Mouse (Mus musculus): Measurements from ENCODE around the gene Sel1l. TPM values are rescaled to one million over a fixed set of nuclear protein-coding genes. Genes with fewer than 3 reads are reported as not detected.
"Not testable (repeated sequence)": the region's sequence is repeated elsewhere in the genome, so short reads cannot be mapped to it uniquely, and the experiment has no call there.

Sel1l gene
- polyA plus RNA-seq, 2 experiments, result 12.8 to 28.3 TPM

GRCm38 (mm10) chr12:91796774-91797173, 52.2 kb downstream of the Sel1l start:
- no peak overlapping the region for H3K9ac ChIP-seq (replicated peaks)
- TF ChIP-seq EP300 (IDR thresholded peaks at IDR 0.05; ENCODE audit: low read depth), result no peak
- no peaks in the 10 kb centered on the region for H3K36me3 ChIP-seq (replicated peaks; ENCODE audit: control insufficient read depth, insufficient read depth, low read depth)
- H3K4me1 ChIP-seq (replicated peaks; ENCODE audit: control insufficient read depth in 2 of 2, insufficient read depth in 2 of 2, low read length in 1 of 2), result peaks cover 0 to 5% of the 10 kb centered on the region in 2 experiments; a peak in 1 of 4 replicates
- H3K27me3 ChIP-seq (ENCODE audit: control insufficient read depth, insufficient read depth, low read length), result no peaks in the 10 kb centered on the region
- ATAC-seq (ENCODE audit: insufficient read depth), result no peak
- H3K4me2 ChIP-seq (ENCODE audit: low read depth), result no peak overlapping the region
- WGBS (ENCODE audit: insufficient replicate concordance), result 46% methylated on average over 4 of the region's 4 CpGs
- no peak for DNase-seq (ENCODE audit: low read depth in 3 of 3, low spot score in 3 of 3)
- no peak overlapping the region for H3K27ac ChIP-seq
- H3K9me3 ChIP-seq (ENCODE audit: control insufficient read depth, low read length), result no peaks in the 10 kb centered on the region
- H3K4me3 ChIP-seq (ENCODE audit: insufficient read depth in 1 of 2, low read depth in 2 of 2, low read length in 2 of 2), result no peak overlapping the region

DNA sequence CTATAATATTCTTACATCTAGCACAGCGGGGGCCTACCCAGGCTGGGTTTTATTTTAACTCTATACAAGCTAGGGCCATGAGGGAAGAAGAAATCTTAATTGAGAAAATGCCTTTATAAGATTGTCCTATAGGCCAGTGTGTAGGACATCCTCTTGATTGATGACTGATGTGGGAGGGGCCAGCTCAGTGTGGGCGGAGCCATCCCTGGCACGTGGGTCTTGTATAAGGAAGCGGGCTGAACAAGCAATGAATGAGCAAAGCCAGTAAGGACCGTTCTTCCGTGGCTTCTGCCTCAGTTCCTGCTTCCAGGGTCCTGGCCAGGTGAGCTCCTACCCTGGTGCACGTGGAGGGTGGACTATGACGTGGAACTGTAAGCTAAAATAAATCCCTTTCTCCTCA, 55.7 kb downstream of the Sel1l start:
- Histone ChIP-seq H3K4me3 (ENCODE audit: insufficient read depth in 1 of 2, low read depth in 2 of 2, low read length in 2 of 2) (no peak overlapping the region), H3K36me3 (replicated peaks; ENCODE audit: control insufficient read depth, insufficient read depth, low read depth) (no peaks in the 10 kb centered on the region), H3K9ac (replicated peaks) (no peak overlapping the region), H3K4me1 (replicated peaks; ENCODE audit: control insufficient read depth in 2 of 2, insufficient read depth in 2 of 2, low read length in 1 of 2) (no peaks in the 10 kb centered on the region), H3K9me3 (ENCODE audit: control insufficient read depth, low read length) (no peaks in the 10 kb centered on the region), H3K4me2 (ENCODE audit: low read depth) (no peak overlapping the region), H3K27ac (no peak overlapping the region), H3K27me3 (ENCODE audit: control insufficient read depth, insufficient read depth, low read length) (no peaks in the 10 kb centered on the region)
- ATAC-seq (ENCODE audit: insufficient read depth), result no peak
- WGBS (ENCODE audit: insufficient replicate concordance), result 57% methylated on average over 8 of the region's 8 CpGs
- TF ChIP-seq CTCF (IDR thresholded peaks at IDR 0.05; ENCODE audit: low read depth), result no peak
- no peak for TF ChIP-seq EP300 (IDR thresholded peaks at IDR 0.05; ENCODE audit: low read depth)
- no peak for DNase-seq (ENCODE audit: low read depth in 3 of 3, low spot score in 3 of 3)

DNA sequence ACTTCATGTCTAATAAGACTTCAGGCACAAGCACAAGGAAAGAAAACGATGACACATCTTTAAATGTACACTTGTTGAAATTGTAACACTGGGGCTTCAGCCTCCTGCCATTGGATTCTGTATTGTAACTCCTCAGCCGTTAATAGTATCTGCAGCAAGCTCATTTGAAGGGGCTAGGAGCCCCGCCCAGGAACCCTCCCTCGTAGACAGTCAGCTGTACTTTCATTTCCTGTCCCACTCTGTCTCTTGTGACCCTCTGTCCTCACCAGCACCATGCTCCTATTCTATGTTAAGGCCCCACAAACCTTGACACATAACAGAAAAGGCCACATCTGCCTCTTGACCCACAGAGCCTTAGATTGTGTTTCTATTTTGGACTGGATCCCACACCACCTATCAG, 57.1 kb downstream of the Sel1l start:
- ATAC-seq (ENCODE audit: insufficient read depth) (no peak), DNase-seq (ENCODE audit: low read depth in 3 of 3, low spot score in 3 of 3) (no peak)
- H3K27ac ChIP-seq, result no peak overlapping the region
- H3K4me1 ChIP-seq (replicated peaks; ENCODE audit: control insufficient read depth in 2 of 2, insufficient read depth in 2 of 2, low read length in 1 of 2), result no peaks in the 10 kb centered on the region
- no peak overlapping the region for H3K9ac ChIP-seq (replicated peaks)
- H3K4me3 ChIP-seq (ENCODE audit: insufficient read depth in 1 of 2, low read depth in 2 of 2, low read length in 2 of 2), result no peak overlapping the region
- H3K4me2 ChIP-seq (ENCODE audit: low read depth), result no peak overlapping the region
- WGBS (ENCODE audit: insufficient replicate concordance), result 27% methylated on average over 4 of the region's 4 CpGs
- no peaks in the 10 kb centered on the region for H3K9me3 ChIP-seq (ENCODE audit: control insufficient read depth, low read length)
- H3K27me3 ChIP-seq (ENCODE audit: control insufficient read depth, insufficient read depth, low read length), result no peaks in the 10 kb centered on the region
- TF ChIP-seq EP300 (IDR thresholded peaks at IDR 0.05; ENCODE audit: low read depth) (no peak), CTCF (IDR thresholded peaks at IDR 0.05; ENCODE audit: low read depth) (no peak)
- no peaks in the 10 kb centered on the region for H3K36me3 ChIP-seq (replicated peaks; ENCODE audit: control insufficient read depth, insufficient read depth, low read depth)

DNA sequence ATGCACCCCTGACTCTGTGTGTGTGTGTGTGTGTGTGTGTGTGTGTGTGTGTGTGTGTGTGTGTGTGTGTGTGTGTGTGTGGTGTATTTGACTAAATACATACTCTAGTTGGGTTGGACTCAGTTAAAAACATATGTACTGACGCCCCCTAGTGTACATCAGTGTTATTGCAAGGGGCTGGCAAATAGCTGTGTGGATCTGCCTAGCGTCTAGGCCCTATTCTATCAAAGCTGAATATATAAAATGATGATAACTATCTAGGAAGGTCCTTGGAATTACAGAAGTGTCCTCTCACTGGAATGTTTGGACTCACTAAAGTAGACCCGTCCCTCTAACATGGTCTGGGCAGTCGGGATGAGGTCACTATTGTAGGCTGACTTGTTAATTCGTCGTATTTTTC, 59.2 kb downstream of the Sel1l start:
- no peaks in the 10 kb centered on the region for H3K9me3 ChIP-seq (ENCODE audit: control insufficient read depth, low read length)
- no peak overlapping the region for H3K4me2 ChIP-seq (ENCODE audit: low read depth)
- no peak overlapping the region for H3K9ac ChIP-seq (replicated peaks)
- no peaks in the 10 kb centered on the region for H3K4me1 ChIP-seq (replicated peaks; ENCODE audit: control insufficient read depth in 2 of 2, insufficient read depth in 2 of 2, low read length in 1 of 2)
- H3K4me3 ChIP-seq (ENCODE audit: insufficient read depth in 1 of 2, low read depth in 2 of 2, low read length in 2 of 2), result no peak overlapping the region
- TF ChIP-seq CTCF (IDR thresholded peaks at IDR 0.05; ENCODE audit: low read depth) (peak; percentile 84), EP300 (IDR thresholded peaks at IDR 0.05; ENCODE audit: low read depth) (no peak)
- no peaks in the 10 kb centered on the region for H3K36me3 ChIP-seq (replicated peaks; ENCODE audit: control insufficient read depth, insufficient read depth, low read depth)
- no peak overlapping the region for H3K27ac ChIP-seq
- DNase-seq (ENCODE audit: low read depth in 3 of 3, low spot score in 3 of 3), result peak; percentile 33 to 43 (median 41)
- H3K27me3 ChIP-seq (ENCODE audit: control insufficient read depth, insufficient read depth, low read length), result no peaks in the 10 kb centered on the region; the same call in 1 of the 2 replicates
- ATAC-seq (ENCODE audit: insufficient read depth), result peak; percentile 51
- WGBS (ENCODE audit: insufficient replicate concordance), result 40% methylated on average over 6 of the region's 6 CpGs

DNA sequence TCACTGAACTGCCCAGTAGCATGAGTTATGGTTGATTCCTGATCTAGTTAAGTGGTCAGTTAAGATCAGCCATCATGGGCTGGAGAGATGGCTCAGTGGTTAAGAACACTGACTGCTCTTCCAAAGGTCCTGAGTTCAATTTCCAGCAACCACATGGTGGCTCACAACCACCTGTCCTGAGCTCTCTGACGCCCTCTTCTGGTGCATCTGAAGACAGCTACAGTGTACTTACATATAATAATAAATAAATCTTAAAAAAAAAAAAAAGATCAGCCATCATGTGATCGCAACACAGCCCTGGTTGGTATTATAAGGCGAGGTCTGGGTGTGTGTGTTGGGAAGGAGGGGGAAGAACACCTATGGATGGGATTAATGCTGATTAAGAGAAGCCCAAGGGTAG, 60.5 kb downstream of the Sel1l start:
- H3K4me3 ChIP-seq (ENCODE audit: insufficient read depth in 1 of 2, low read depth in 2 of 2, low read length in 2 of 2); H3K4me1 ChIP-seq (replicated peaks; ENCODE audit: control insufficient read depth in 2 of 2, insufficient read depth in 2 of 2, low read length in 1 of 2); H3K36me3 ChIP-seq (replicated peaks; ENCODE audit: control insufficient read depth, insufficient read depth, low read depth); H3K27ac ChIP-seq; H3K9me3 ChIP-seq (ENCODE audit: control insufficient read depth, low read length); H3K4me2 ChIP-seq (ENCODE audit: low read depth); DNase-seq (ENCODE audit: low read depth in 3 of 3, low spot score in 3 of 3); H3K9ac ChIP-seq (replicated peaks); ATAC-seq (ENCODE audit: insufficient read depth); H3K27me3 ChIP-seq (ENCODE audit: control insufficient read depth, insufficient read depth, low read length): not testable (repeated sequence)
- TF ChIP-seq CTCF (IDR thresholded peaks at IDR 0.05; ENCODE audit: low read depth), result peak; percentile 48; the same call in 1 of the 2 replicates
- WGBS (ENCODE audit: insufficient replicate concordance), result 51% methylated on average over 3 of the region's 3 CpGs
